Mouse (Mus musculus) inflammation-experienced regulatory T-cells (primary cell): Measurements from ENCODE around the gene Scgb3a1. TPM values are rescaled to one million over a fixed set of nuclear protein-coding genes. Genes with fewer than 3 reads are reported as not detected.

Experiments
- polyA plus RNA-seq, 2 experiments: library from polyadenylated mRNA; unstranded; fragments of 100-300 nt; shearing (Covaris generic); gene quantifications; one replicate each; pipeline ENCODE4 v1.2.1; 2017

Scgb3a1 gene
- not detected for polyA plus RNA-seq

GRCm38 (mm10) chr11:49663310-49663709 is at the start of gene Scgb3a1:
Gene Scgb3a1 (plus strand): TSS chr11:49663610.

GRCm38 (mm10) chr11:49712555-49713335 is 49.3 kb downstream of the Scgb3a1 start, which contains the start of gene Cnot6:
Gene Cnot6 (minus strand): TSS chr11:49712723.

Other genes starting within 250 kb of the Scgb3a1 start
- 1 to 10 TPM in 1 of 2 experiments, not detected in 1; 1.2 TPM for gene Olfr1389, start 240.5 kb upstream of the Scgb3a1 start, polyA plus RNA-seq
- gene Olfr1388, start 227.0 kb upstream of the Scgb3a1 start, polyA plus RNA-seq = under 1 TPM in 1 of 2 experiments, not detected in 1; 0.31 TPM
- gene Olfr1387, start 208.3 kb upstream of the Scgb3a1 start, polyA plus RNA-seq = under 1 TPM in 1 of 2 experiments, not detected in 1; 0.28 TPM
- under 1 TPM in 1 of 2 experiments, not detected in 1; 0.46 TPM for gene Olfr1386, start 198.6 kb upstream of the Scgb3a1 start, polyA plus RNA-seq
- gene Olfr1385, start 174.5 kb upstream of the Scgb3a1 start, polyA plus RNA-seq = under 1 TPM; 0.12 to 0.84 TPM
- under 1 TPM in 1 of 2 experiments, not detected in 1; 0.27 TPM for gene Olfr1384, start 156.9 kb upstream of the Scgb3a1 start, polyA plus RNA-seq
- gene Olfr1383, start 144.0 kb upstream of the Scgb3a1 start, polyA plus RNA-seq = not detected
- under 1 TPM in 1 of 2 experiments, not detected in 1; 0.09 TPM for gene Olfr1382, start 135.4 kb upstream of the Scgb3a1 start, polyA plus RNA-seq
- gene Olfr1381, start 120.2 kb upstream of the Scgb3a1 start, polyA plus RNA-seq = under 1 TPM in 1 of 2 experiments, not detected in 1; 0.22 TPM
- gene Olfr1380, start 106.7 kb upstream of the Scgb3a1 start, polyA plus RNA-seq = under 1 TPM in 1 of 2 experiments, not detected in 1; 0.18 TPM
- under 1 TPM in 1 of 2 experiments, not detected in 1; 0.20 TPM for gene Flt4, start 54.3 kb upstream of the Scgb3a1 start, polyA plus RNA-seq
- 10 to 100 TPM; 63.4 to 75.4 TPM for gene Cnot6, start 49.1 kb downstream of the Scgb3a1 start, polyA plus RNA-seq
- 1 to 10 TPM in 1 of 2 experiments, under 1 TPM in 1; 0.84 to 1.2 TPM for gene Gfpt2, start 130.6 kb downstream of the Scgb3a1 start, polyA plus RNA-seq
- 10 to 100 TPM; 60.3 to 84.1 TPM for gene Mapk9, start 183.1 kb downstream of the Scgb3a1 start, polyA plus RNA-seq
- under 1 TPM in 1 of 2 experiments, not detected in 1; 0.70 TPM for gene Rasgef1c, start 238.2 kb downstream of the Scgb3a1 start, polyA plus RNA-seq